Mouse (Mus musculus) intestine, postnatal 0 days (tissue): ENCODE measurements around the gene Ccr1l1. TPM values are rescaled to one million over a fixed set of nuclear protein-coding genes. Genes with fewer than 3 reads are reported as not detected.

Experiments
- ATAC-seq: fragments of 200-750 bp; cut with Nextera tagmentation; 2 replicates; pipeline ENCODE4 v1.8.0; 2017; ENCODE audit warnings: mild to moderate bottlenecking, moderate TSS enrichment, moderate library complexity
- H3K27ac ChIP-seq: fragments of 300-500 bp; sonication (generic); 2 replicates; pipeline ENCODE4 v1.5.1; 2014; ENCODE audit warnings: mild to moderate bottlenecking, low read depth, low read length, moderate library complexity
- H3K27me3 ChIP-seq: fragments of 300-500 bp; sonication (generic); replicated peaks from 2 replicates; pipeline ENCODE4 v1.6.1; 2014; ENCODE audit warnings: low read length, mixed read lengths; ENCODE audit not compliant: control insufficient read depth, insufficient read depth
- H3K36me3 ChIP-seq: fragments of 300-500 bp; sonication (generic); 2 replicates; pipeline ENCODE4 v1.6.1; 2014; ENCODE audit warnings: mild to moderate bottlenecking, moderate library complexity; ENCODE audit not compliant: control insufficient read depth, insufficient read depth
- H3K4me1 ChIP-seq: fragments of 300-500 bp; sonication (generic); replicated peaks from 2 replicates; pipeline ENCODE4 v1.6.1; 2014; ENCODE audit warnings: antibody characterized with exemption, low read length, mixed read lengths; ENCODE audit not compliant: control insufficient read depth, insufficient read depth
- H3K4me2 ChIP-seq: fragments of 300-500 bp; sonication (generic); replicated peaks from 2 replicates; pipeline ENCODE4 v1.6.1; 2014; ENCODE audit warnings: low read depth, mild to moderate bottlenecking, moderate library complexity
- H3K4me3 ChIP-seq: fragments of 300-500 bp; sonication (generic); 2 replicates; pipeline ENCODE4 v1.5.1; 2014; ENCODE audit warnings: low read depth, low read length
- H3K9ac ChIP-seq: fragments of 300-500 bp; sonication (generic); 2 replicates; pipeline ENCODE4 v1.6.1; 2014; ENCODE audit warnings: mild to moderate bottlenecking, low read depth, low read length
- H3K9me3 ChIP-seq: fragments of 300-500 bp; sonication (generic); 2 replicates; pipeline ENCODE4 v1.6.1; 2016; ENCODE audit warnings: mixed run types; ENCODE audit not compliant: control insufficient read depth
- CTCF ChIP-seq: sonication (generic); IDR thresholded peaks from 2 replicates; pipeline ENCODE4 v1.5.1; 2016; ENCODE audit warnings: low read depth, mild to moderate bottlenecking, control low read depth, antibody characterized with exemption, moderate library complexity
- WGBS: fragments of 180-500 bp; shearing (Covaris S2); extraction: QIAGEN DNeasy Blood & Tissue Kit; methylation state at CpG from one replicate; pipeline ENCODE4 v1.1.7; 2014; 5-methylcytosine and 5-hydroxymethylcytosine counted together
- polyA plus RNA-seq: library from polyadenylated mRNA; unstranded; fragments of >200 nt; fragmentation: Nextera tagmentation; extraction: Ambion mirVana; gene quantifications from 2 replicates; pipeline ENCODE4 v1.2.1, GENCODE M21; 2015

Gene Ccr1l1
- polyA plus RNA-seq, 1 experiment from 2014 or later = not detected

- WGBS = 60% methylated on average over 1 of the region's 1 CpGs
These were observed 30.4 kb downstream of the Ccr1l1 start for GRCm38 (mm10) chr9:123947815-123948214.

DNA sequence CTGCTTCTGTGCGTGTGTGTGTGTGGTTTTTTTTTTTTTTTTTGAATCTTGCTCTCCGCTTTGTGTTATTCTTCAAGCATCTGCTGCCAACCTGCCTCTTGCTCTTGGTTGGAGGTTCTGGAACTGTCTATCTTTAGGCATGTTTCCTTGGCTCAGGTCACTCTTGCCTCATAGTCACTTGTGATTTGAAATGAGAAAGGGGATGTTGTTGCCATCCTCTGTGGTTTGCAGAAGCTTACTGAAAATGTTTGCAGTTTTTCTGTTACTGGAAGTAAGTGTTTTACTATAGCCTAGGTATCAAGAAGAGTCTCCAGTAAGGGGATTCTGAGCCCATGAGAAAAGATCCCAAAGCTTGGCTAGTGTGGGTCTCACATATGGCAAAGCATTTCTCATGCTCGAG is 36.2 kb downstream of the Ccr1l1 start:
- no peaks in the 10 kb centered on the region for H3K27me3 ChIP-seq
- no peak overlapping the region for H3K4me2 ChIP-seq
- no peaks in the 10 kb centered on the region for H3K4me1 ChIP-seq
- no peak overlapping the region for H3K4me3 ChIP-seq
- no peak overlapping the region for H3K27ac ChIP-seq
- WGBS = 81% methylated on average over 3 of the region's 3 CpGs
- no peak for ATAC-seq
- H3K36me3 ChIP-seq = no peaks in the 10 kb centered on the region
- TF ChIP-seq CTCF = no peak
- no peaks in the 10 kb centered on the region for H3K9me3 ChIP-seq
- H3K9ac ChIP-seq = no peak overlapping the region

More at GRCm38 (mm10) chr9:123947815-123948214, 30.4 kb downstream of the Ccr1l1 start:
- no peaks in the 10 kb centered on the region for H3K27me3 ChIP-seq
- H3K4me2 ChIP-seq = no peak overlapping the region
- no peaks in the 10 kb centered on the region for H3K9me3 ChIP-seq
- H3K27ac ChIP-seq = no peak overlapping the region
- no peak overlapping the region for H3K9ac ChIP-seq
- ATAC-seq = no peak
- no peaks in the 10 kb centered on the region for H3K36me3 ChIP-seq
- no peak for TF ChIP-seq CTCF
- H3K4me3 ChIP-seq = no peak overlapping the region
- H3K4me1 ChIP-seq = no peaks in the 10 kb centered on the region

- no peaks in the 10 kb centered on the region for H3K4me1 ChIP-seq
- H3K4me2 ChIP-seq = no peak overlapping the region
- 82% methylated on average over 2 of the region's 2 CpGs for WGBS
- no peak overlapping the region for H3K27ac ChIP-seq
- no peak overlapping the region for H3K4me3 ChIP-seq
- H3K36me3 ChIP-seq = no peaks in the 10 kb centered on the region
- H3K27me3 ChIP-seq = no peaks in the 10 kb centered on the region
- TF ChIP-seq CTCF = no peak
- no peak for ATAC-seq
- no peaks in the 10 kb centered on the region for H3K9me3 ChIP-seq
- no peak overlapping the region for H3K9ac ChIP-seq
These were observed 36.9 kb downstream of the Ccr1l1 start for GRCm38 (mm10) chr9:123941316-123941715.

- no peaks in the 10 kb centered on the region for H3K36me3 ChIP-seq
- H3K4me1 ChIP-seq = no peaks in the 10 kb centered on the region
- no peak overlapping the region for H3K27ac ChIP-seq
- no peak overlapping the region for H3K4me3 ChIP-seq
- ATAC-seq = no peak
- H3K9me3 ChIP-seq = no peaks in the 10 kb centered on the region
- no peak overlapping the region for H3K9ac ChIP-seq
- H3K4me2 ChIP-seq = no peak overlapping the region
- no peak for TF ChIP-seq CTCF
- no peaks in the 10 kb centered on the region for H3K27me3 ChIP-seq
These were observed 37.6 kb downstream of the Ccr1l1 start for GRCm38 (mm10) chr9:123940628-123941027.

DNA sequence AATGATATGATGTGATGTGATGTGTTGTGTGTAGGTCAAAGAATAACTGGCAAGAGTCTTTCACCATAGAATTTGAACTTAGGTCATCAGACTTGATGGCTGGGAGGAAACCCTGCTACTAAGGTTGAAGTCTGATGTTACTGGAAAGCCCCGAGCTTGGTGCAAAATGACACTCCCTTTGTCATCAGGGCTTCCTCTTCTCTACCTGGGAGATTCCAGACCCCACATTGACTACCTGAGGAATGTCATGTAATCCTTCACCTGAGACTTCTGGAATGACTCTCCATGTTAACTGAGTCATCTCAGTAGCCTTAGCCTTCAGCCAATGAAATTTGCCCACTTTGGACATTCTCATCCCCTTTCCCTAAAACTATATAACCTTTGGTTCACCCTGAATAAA is 38.0 kb downstream of the Ccr1l1 start:
- no peak for TF ChIP-seq CTCF
- no peak overlapping the region for H3K4me3 ChIP-seq
- no peak overlapping the region for H3K4me2 ChIP-seq
- 55% methylated on average over 1 of the region's 1 CpGs for WGBS
- no peak for ATAC-seq
- no peak overlapping the region for H3K9ac ChIP-seq
- no peak overlapping the region for H3K27ac ChIP-seq
- no peaks in the 10 kb centered on the region for H3K27me3 ChIP-seq
- no peaks in the 10 kb centered on the region for H3K4me1 ChIP-seq
- no peaks in the 10 kb centered on the region for H3K9me3 ChIP-seq
- no peaks in the 10 kb centered on the region for H3K36me3 ChIP-seq

- Histone ChIP-seq H3K36me3 (no peaks in the 10 kb centered on the region), H3K4me2 (no peak overlapping the region), H3K9ac (no peak overlapping the region), H3K27me3 (no peaks in the 10 kb centered on the region), H3K27ac (no peak overlapping the region), H3K4me3 (no peak overlapping the region), H3K9me3 (no peaks in the 10 kb centered on the region), H3K4me1 (no peaks in the 10 kb centered on the region)
- ATAC-seq = no peak
- TF ChIP-seq CTCF = no peak
- 85% methylated on average over 2 of the region's 2 CpGs for WGBS
These were observed 40.2 kb downstream of the Ccr1l1 start for GRCm38 (mm10) chr9:123937989-123938388.
